Mouse (Mus musculus): ENCODE data around the gene Pax8. TPM values are rescaled to one million over a fixed set of nuclear protein-coding genes. Genes with fewer than 3 reads are reported as not detected.

Gene Pax8
- total RNA-seq, 2 experiments from 2014 or later = not detected

GRCm38 (mm10) chr2:24421211-24421863 is 54.1 kb downstream of the Pax8 start:
- Histone ChIP-seq H3K27ac (no peak overlapping the region), H3K4me3 (no peak overlapping the region)
- DNase-seq (ENCODE audit: low spot score in 2 of 2) = no peak
- no peak for TF ChIP-seq CTCF (conservative IDR thresholded peaks at IDR 0.05)

DNA sequence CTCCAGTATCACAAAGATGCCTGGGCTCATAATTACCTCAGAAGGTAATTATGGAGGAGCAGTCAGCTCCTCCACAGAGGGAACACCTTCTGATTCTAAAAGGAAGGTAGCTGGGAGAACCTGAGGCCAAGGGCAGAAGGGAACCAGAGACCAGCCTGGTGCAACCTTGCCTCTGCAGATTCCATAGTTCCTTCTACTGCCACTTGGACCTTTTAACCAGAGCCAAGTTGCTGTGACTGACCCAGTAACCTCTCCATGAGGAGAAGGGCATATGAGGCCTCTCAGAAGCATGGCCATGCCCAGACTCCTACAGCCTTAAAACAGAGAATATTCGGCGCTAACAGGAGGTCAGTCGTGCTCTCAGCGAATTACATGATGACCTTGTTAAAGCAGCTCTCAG is 57.8 kb downstream of the Pax8 start:
- Histone ChIP-seq H3K4me3 (no peak overlapping the region), H3K27ac (no peak overlapping the region)
- DNase-seq (ENCODE audit: low spot score in 2 of 2) = no peak
- no peak for TF ChIP-seq CTCF (conservative IDR thresholded peaks at IDR 0.05)

GRCm38 (mm10) chr2:24417106-24417505 is 58.3 kb downstream of the Pax8 start:
- Histone ChIP-seq H3K27ac (no peak overlapping the region), H3K4me3 (no peak overlapping the region)
- TF ChIP-seq CTCF (conservative IDR thresholded peaks at IDR 0.05) = no peak
- no peak for DNase-seq (ENCODE audit: low spot score in 2 of 2)

DNA sequence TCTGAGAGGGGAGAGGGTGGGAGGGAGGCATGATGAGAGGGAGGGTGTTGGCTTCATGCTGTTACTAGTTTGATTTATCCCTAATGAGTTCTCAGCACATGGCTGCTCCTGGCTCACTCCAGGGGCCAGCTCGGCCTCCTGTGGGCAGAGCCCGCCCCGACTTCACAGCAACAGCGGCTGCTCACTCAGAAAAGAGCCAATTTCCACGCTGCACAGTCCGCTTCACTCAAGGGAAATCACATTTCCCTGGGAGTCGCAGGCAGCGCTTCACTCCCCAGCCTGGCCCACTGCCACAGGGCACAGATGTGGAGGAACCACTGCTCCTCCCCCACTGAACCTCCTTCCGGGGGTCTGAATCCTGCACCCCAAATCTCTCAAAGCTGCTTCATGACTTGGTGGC is 58.7 kb downstream of the Pax8 start:
- no peak for DNase-seq (ENCODE audit: low spot score in 2 of 2)
- no peak for TF ChIP-seq CTCF (conservative IDR thresholded peaks at IDR 0.05)
- no peak overlapping the region for H3K27ac ChIP-seq
- H3K4me3 ChIP-seq = no peak overlapping the region

- H3K27ac ChIP-seq = no peak overlapping the region
Measured at GRCm38 (mm10) chr2:24413677-24414076, 61.7 kb downstream of the Pax8 start.

DNA sequence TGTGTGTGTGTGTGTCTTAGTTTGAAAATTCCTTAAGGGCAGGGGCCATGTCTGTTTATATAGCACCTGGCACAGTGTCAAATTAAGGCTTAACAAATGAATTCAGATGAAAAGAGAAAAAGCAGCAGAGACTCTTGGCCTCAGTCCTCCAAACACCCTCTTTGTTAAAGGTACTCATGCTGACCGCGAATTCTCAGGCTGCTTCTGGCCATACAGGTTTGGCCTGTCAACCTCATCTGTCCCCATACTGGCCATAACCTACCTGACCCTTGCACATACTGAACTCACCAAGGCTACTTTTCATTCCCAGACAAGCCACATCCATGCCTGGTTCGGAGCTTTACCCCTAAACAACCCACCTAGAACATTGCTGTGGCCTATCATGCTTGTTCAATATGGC is 62.2 kb downstream of the Pax8 start:
- TF ChIP-seq CTCF (conservative IDR thresholded peaks at IDR 0.05) = no peak
- DNase-seq (ENCODE audit: low spot score in 2 of 2) = no peak
- H3K27ac ChIP-seq = no peak overlapping the region
- no peak overlapping the region for H3K4me3 ChIP-seq

More at GRCm38 (mm10) chr2:24413677-24414076, 61.7 kb downstream of the Pax8 start:
- H3K4me3 ChIP-seq = no peak overlapping the region
- TF ChIP-seq CTCF (conservative IDR thresholded peaks at IDR 0.05) = no peak
- no peak for DNase-seq (ENCODE audit: low spot score in 2 of 2)

GRCm38 (mm10) chr2:24409166-24409565 is 66.2 kb downstream of the Pax8 start:
- Histone ChIP-seq H3K4me3 (no peak overlapping the region), H3K27ac (no peak overlapping the region)
- peak; percentile 40 to 67 for DNase-seq (ENCODE audit: low spot score in 2 of 2)
- peak; percentile 98 for TF ChIP-seq CTCF (conservative IDR thresholded peaks at IDR 0.05)

DNA sequence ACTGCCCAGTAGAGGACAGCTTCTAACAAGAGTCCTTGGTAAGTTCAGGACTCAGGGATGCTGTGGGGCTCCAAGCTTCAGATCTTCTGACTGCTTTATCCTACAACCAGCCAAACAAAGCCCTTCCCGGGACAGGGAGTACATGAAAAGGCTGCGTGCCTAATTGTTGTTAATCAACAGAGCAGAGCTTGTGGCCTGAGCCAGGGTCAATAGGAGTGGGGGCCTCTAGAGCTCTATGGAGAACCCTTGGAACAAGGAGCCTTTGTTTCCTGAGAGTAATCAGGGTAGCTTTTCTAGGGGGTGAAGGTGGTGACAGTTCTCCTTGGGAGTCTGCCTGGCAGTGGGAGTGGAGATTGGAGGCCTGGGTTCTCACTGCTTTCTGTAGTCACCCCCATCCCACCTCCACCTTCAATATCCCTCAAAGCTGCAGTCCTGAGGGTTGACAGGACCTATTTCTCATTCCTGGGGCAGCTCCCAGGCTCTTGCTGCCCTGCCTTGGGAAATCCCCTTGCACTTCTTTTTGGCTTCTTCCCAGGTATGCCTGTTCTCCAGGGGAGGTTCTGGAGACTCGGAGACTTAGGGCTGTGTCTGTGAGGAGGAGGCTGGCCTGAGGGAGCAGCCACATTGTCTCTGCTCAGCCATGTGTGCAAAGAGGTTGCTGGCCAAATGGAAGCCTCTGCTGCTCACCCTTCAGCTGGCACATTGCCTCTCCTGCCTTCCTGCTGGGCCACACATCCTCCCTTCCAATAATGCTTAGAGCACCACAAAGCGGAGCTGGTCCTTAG is 67.5 kb downstream of the Pax8 start:
- DNase-seq (ENCODE audit: low spot score in 2 of 2) = no peak

DNA sequence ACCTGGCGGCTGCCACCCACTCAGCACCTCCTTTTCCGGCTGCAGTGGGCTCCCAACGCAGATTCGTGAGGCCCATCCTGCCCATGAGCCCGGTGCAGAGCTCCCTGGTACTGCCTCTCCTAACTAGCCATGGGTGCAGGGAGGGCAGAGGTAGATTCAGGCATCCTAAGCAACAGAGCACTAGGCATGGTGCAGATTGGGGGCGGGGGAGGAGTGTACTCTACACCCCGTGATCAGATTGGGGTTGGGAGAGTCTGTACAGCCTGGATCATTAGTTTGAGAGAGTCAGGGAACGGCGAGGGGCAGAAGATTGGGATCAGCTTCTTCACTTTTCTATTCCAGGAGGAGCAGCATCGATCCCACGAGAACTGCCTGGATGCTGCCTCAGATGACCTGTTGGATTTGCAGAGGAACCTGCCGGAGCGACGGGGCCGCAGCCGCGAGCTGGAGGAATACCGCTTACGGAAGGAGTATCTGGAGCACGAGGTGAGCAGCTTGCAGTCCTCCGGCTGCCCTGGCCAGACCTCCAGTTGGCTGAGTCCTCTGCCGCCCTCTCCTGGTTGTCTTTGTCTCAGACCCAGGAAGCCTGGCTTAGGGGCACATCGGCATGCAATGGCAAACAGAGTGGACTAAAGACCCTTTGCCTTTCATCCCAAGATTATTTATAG is 69.9 kb downstream of the Pax8 start:
- peak overlapping the region; percentile 30 for H3K4me3 ChIP-seq
- DNase-seq (ENCODE audit: low spot score in 2 of 2) = peak; percentile 20 to 61
- H3K27ac ChIP-seq = no peak overlapping the region
- peak; percentile 88 for TF ChIP-seq CTCF (conservative IDR thresholded peaks at IDR 0.05)

More for the DNA sequence above, 67.5 kb downstream of the Pax8 start:
- Histone ChIP-seq H3K4me3 (no peak overlapping the region), H3K27ac (no peak overlapping the region)
- TF ChIP-seq CTCF (conservative IDR thresholded peaks at IDR 0.05) = no peak

DNA sequence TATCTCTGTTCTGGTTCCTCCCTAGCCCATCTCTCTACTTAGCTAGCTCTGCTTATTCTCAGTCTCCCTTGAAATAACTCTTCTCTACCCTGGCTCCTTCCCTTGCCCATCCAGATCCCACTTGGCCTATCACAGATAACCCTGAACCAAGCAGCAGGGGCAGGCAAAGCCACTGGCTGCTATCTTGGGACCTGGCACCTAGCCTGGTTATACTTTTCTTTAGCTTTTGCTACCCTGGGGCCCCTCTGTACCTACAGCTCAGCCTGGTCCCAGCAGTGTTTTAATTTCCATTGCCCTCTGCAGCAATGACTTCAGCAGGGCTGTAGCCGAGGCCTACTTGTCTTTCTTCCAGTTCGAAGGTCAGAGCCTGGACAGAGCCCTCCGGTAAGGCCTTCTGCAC is 74.7 kb downstream of the Pax8 start:
- H3K4me3 ChIP-seq = no peak overlapping the region
- no peak overlapping the region for H3K27ac ChIP-seq
- no peak for DNase-seq (ENCODE audit: low spot score in 2 of 2)
- TF ChIP-seq CTCF (conservative IDR thresholded peaks at IDR 0.05) = no peak

DNA sequence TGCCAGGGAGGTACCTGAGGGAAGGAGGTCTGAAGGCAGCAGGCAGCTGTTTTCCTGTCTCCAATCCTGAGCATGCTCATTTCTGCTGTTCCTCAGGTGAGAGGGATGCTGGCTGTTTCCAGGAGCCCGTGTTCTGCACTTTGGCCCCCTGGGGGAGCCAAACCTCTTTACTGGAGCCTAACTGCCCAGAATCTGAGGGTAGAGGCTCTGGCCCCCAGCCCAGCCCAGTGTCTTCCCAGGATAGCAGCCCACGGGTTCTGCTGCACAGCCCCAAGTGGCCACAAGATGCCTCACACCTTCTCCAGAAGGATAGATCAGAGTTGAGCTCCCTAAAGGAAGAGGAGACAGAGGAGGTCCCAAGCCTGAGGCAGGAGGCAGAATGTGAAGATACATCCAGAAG is 78.3 kb downstream of the Pax8 start:
- Histone ChIP-seq H3K27ac (no peak overlapping the region), H3K4me3 (no peak overlapping the region)
- peak; percentile 17; the same call in 1 of the 2 replicates for TF ChIP-seq CTCF (conservative IDR thresholded peaks at IDR 0.05)
- DNase-seq (ENCODE audit: low spot score in 2 of 2) = no peak

DNA sequence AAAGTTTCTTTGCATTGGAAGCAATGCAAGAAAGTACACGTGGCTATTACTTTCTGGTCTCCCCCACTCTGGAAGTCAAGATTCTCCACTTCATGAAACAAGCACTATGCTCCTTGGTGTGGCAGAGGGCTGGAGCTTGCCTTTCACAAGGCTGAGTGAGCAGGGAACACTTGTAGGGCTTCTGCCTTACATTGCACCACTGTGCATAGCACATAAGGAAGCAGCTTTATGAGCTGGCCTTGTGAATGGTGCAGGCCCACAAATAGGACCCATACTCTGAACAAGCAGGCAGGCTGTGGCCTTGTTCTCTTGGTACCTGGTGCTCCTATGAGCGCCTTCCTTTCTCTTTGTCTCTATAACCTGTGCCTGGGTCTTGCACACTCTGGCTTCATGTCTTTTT is 82.1 kb downstream of the Pax8 start:
- no peak overlapping the region for H3K4me3 ChIP-seq
- H3K27ac ChIP-seq = no peak overlapping the region
- no peak for DNase-seq (ENCODE audit: low spot score in 2 of 2)
- no peak for TF ChIP-seq CTCF (conservative IDR thresholded peaks at IDR 0.05)
